11 mouse cellular contexts compared by ENCODE assay signal in genomic region chr14:12388806-12389436, GRCm38 (mm10). TPM values are rescaled to one million over a fixed set of nuclear protein-coding genes. Genes with fewer than 3 reads are reported as not detected.
DNase-seq lines count a peak whose midpoint lies in the region; ATAC-seq lines count a peak whose summit lies in the region.
"Had no signal": no experiment of that assay in that cellular context is flagged by ENCODE, and none has a peak within 500 bp of the region (broad histone marks: within the 10 kb centered on the region; RNA-seq: fewer than 3 reads in every experiment).

No protein-coding gene starts in this region.

- DNase-seq in left cerebral cortex, postnatal 4 days = peak; percentile 94
- DNase-seq in left cerebral cortex, adult 8-10 months (ENCODE audit: low spot score in 2 of 2) = no peak
- DNase-seq in midbrain, embryonic 10.5 days (ENCODE audit: low spot score) = peak; percentile 65
- no peak for DNase-seq in thymus, postnatal 36 days
- no peak for DNase-seq in left cerebral cortex, postnatal 36 days (ENCODE audit: low spot score in 2 of 2)
- no peak for DNase-seq in layer of hippocampus, postnatal 10 days (ENCODE audit: low spot score in 2 of 2)
- DNase-seq in heart, postnatal 36 days = no peak
- DNase-seq: kidney, postnatal 25 days had no signal

- no peaks in the 10 kb centered on the region for H3K9me3 ChIP-seq in forebrain, embryonic 15.5 days
- H3K9me3 ChIP-seq in midbrain, embryonic 10.5 days (replicated peaks) = no peaks in the 10 kb centered on the region

- H3K27ac ChIP-seq in forebrain, embryonic 15.5 days (replicated peaks) = peak overlapping the region; percentile 74
- no peak overlapping the region for H3K27ac ChIP-seq in midbrain, embryonic 10.5 days (replicated peaks)

- 5% methylated on average over 14 of the region's 14 CpGs for WGBS in forebrain, embryonic 15.5 days
- 3% methylated on average over 14 of the region's 14 CpGs for WGBS in midbrain, embryonic 10.5 days

- ATAC-seq in forebrain, embryonic 15.5 days (replicated peaks) = peak; percentile 36

- H3K4me3 ChIP-seq in forebrain, embryonic 15.5 days = no peak overlapping the region
- 0 out of 2 replicates have a peak overlapping the region, but pooled peaks have one; percentile 16 for H3K4me3 ChIP-seq in midbrain, embryonic 10.5 days

- peaks cover 5% of the 10 kb centered on the region; the same call in 1 of the 2 replicates for H3K27me3 ChIP-seq in forebrain, embryonic 15.5 days
- peaks cover 99% of the 10 kb centered on the region for H3K27me3 ChIP-seq in midbrain, embryonic 10.5 days (ENCODE audit: low read depth, poor library complexity, severe bottlenecking)

- H3K36me3 ChIP-seq in forebrain, embryonic 15.5 days = no peaks in the 10 kb centered on the region
- H3K36me3 ChIP-seq in midbrain, embryonic 10.5 days = no peaks in the 10 kb centered on the region

- no peak overlapping the region for H3K9ac ChIP-seq in forebrain, embryonic 15.5 days (replicated peaks)

- no peak overlapping the region for H3K4me2 ChIP-seq in forebrain, embryonic 15.5 days (replicated peaks)

- intact Hi-C loops in left cerebral cortex, postnatal 4 days (cut with DNase I) = no loop called here
- intact Hi-C loops in left cerebral cortex, postnatal 36 days (cut with DNase I) = no loop called here
- intact Hi-C loops in heart, postnatal 36 days (cut with DNase I) = no loop called here

- H3K4me1 ChIP-seq in forebrain, embryonic 15.5 days = peaks cover 68% of the 10 kb centered on the region
- H3K4me1 ChIP-seq in midbrain, embryonic 10.5 days = peaks cover 66% of the 10 kb centered on the region

RNA-seq across cellular contexts. Expression of gene Fezf2, which starts 40.9 kb away (rescaled TPM):
- 10 to 100 TPM; 53.3 to 54.3 TPM for total RNA-seq in left cerebral cortex, postnatal 4 days (2021)
- 10 to 100 TPM; 25.8 to 29.3 (median 28.4) TPM for total RNA-seq in left cerebral cortex, adult 8-10 months (2022)
- polyA plus RNA-seq in forebrain, embryonic 15.5 days (2015; fragmentation: Nextera tagmentation; extraction: Ambion mirVana) = 90.9 and 94.3 TPM in 2 replicates
- 5.0 and 9.8 TPM in 2 replicates for polyA plus RNA-seq in midbrain, embryonic 10.5 days (2016; fragmentation: Nextera tagmentation; extraction: Ambion mirVana)
- 10 to 100 TPM; 24.9 to 33.5 TPM for total RNA-seq in left cerebral cortex, postnatal 36 days (2021)
- total RNA-seq in layer of hippocampus, postnatal 10 days (2021) = 10 to 100 TPM; 50.1 to 50.7 TPM
- not detected for total RNA-seq in heart, postnatal 36 days (2021)
- total RNA-seq: heart, adult 8-10 months; liver, adult 2 months had no signal
- polyA plus RNA-seq: liver, adult 2 months had no signal

Comparison
In these comparisons a context has a peak if more than half of its experiments do, and no peak if none do; other contexts are left out.
1. DNase-seq: peak in left cerebral cortex, postnatal 4 days (single experiment) and midbrain, embryonic 10.5 days (single experiment); none in left cerebral cortex, adult 8-10 months (0 of 2), thymus, postnatal 36 days (0 of 2), left cerebral cortex, postnatal 36 days (0 of 2), layer of hippocampus, postnatal 10 days (0 of 2) and heart, postnatal 36 days (0 of 2).
2. RNA of gene Fezf2, which starts 40.9 kb away (total RNA-seq): 53.3 to 54.3 TPM in left cerebral cortex, postnatal 4 days, 50.1 to 50.7 TPM in layer of hippocampus, postnatal 10 days, 24.9 to 33.5 TPM in left cerebral cortex, postnatal 36 days and 25.8 to 29.3 TPM in left cerebral cortex, adult 8-10 months; not detected in heart, postnatal 36 days; every median in the first group is over 10 times any median in the second.